Mouse (Mus musculus) spleen, adult 2 months (tissue): ENCODE results near the gene E330017A01Rik.

Experiments used
- CTCF ChIP-seq: fragments of 200-500 bp; IDR thresholded peaks from 2 replicates; pipeline ENCODE4 v1.5.1; 2011; ENCODE audit warnings: mild to moderate bottlenecking, inconsistent platforms; ENCODE audit not compliant: insufficient read depth, insufficient read length, insufficient replicate concordance; ENCODE audit errors: extremely low read depth
- POLR2A ChIP-seq: fragments of 200-500 bp; IDR thresholded peaks from 2 replicates; pipeline ENCODE4 v1.6.1; 2011; ENCODE audit warnings: low read depth, low read length, inconsistent platforms

GRCm38 (mm10) chr16:58662287-58662791 is 23.8 kb upstream of the E330017A01Rik start:
- TF ChIP-seq CTCF (no peak), POLR2A (no peak)
